Mouse (Mus musculus) adipocyte (in vitro differentiated cells): ENCODE data around the gene Cadm1.

Experiments used
- DNase-seq: peaks from one replicate; pipeline ENCODE4 v3.0.0-alpha.2; 2016; ENCODE audit warnings: low spot score

The Cadm1 gene

GRCm38 (mm10) chr9:47609443-47609842 lies 79.5 kb downstream of the Cadm1 start:
- DNase-seq = no peak

- DNase-seq = no peak
These were observed 80.3 kb downstream of the Cadm1 start for GRCm38 (mm10) chr9:47610316-47610715.

- no peak for DNase-seq
These were observed 83.0 kb downstream of the Cadm1 start for GRCm38 (mm10) chr9:47612894-47613412.

GRCm38 (mm10) chr9:47615049-47615448 lies 85.1 kb downstream of the Cadm1 start:
- DNase-seq = no peak

- no peak for DNase-seq
These were observed 86.4 kb downstream of the Cadm1 start for GRCm38 (mm10) chr9:47616391-47616790.

- no peak for DNase-seq
These were observed 89.6 kb downstream of the Cadm1 start for GRCm38 (mm10) chr9:47619501-47620029.

- DNase-seq = no peak
These were observed 93.8 kb downstream of the Cadm1 start for GRCm38 (mm10) chr9:47623447-47624445.

- DNase-seq = peak; percentile 69
These were observed 94.9 kb downstream of the Cadm1 start for GRCm38 (mm10) chr9:47624565-47625520.

- no peak for DNase-seq
These were observed 95.7 kb downstream of the Cadm1 start for GRCm38 (mm10) chr9:47625621-47626210.

- no peak for DNase-seq
These were observed 98.0 kb downstream of the Cadm1 start for GRCm38 (mm10) chr9:47627966-47628365.

GRCm38 (mm10) chr9:47628550-47628949 lies 98.6 kb downstream of the Cadm1 start:
- DNase-seq = no peak

- peak; percentile 34 for DNase-seq
These were observed 104.7 kb downstream of the Cadm1 start for GRCm38 (mm10) chr9:47634695-47635094.

- no peak for DNase-seq
These were observed 112.7 kb downstream of the Cadm1 start for GRCm38 (mm10) chr9:47642663-47643062.

- DNase-seq = no peak
These were observed 115.1 kb downstream of the Cadm1 start for GRCm38 (mm10) chr9:47645056-47645455.

GRCm38 (mm10) chr9:47651431-47651830 lies 121.5 kb downstream of the Cadm1 start:
- no peak for DNase-seq

- no peak for DNase-seq
These were observed 122.2 kb downstream of the Cadm1 start for GRCm38 (mm10) chr9:47652203-47652602.

- DNase-seq = no peak
These were observed 123.0 kb downstream of the Cadm1 start for GRCm38 (mm10) chr9:47652936-47653335.

- no peak for DNase-seq
These were observed 129.6 kb downstream of the Cadm1 start for GRCm38 (mm10) chr9:47659366-47660090.

- no peak for DNase-seq
These were observed 131.6 kb downstream of the Cadm1 start for GRCm38 (mm10) chr9:47661611-47662010.

- DNase-seq = no peak
These were observed 139.2 kb downstream of the Cadm1 start for GRCm38 (mm10) chr9:47669206-47669605.

GRCm38 (mm10) chr9:47671617-47672016 lies 141.6 kb downstream of the Cadm1 start:
- no peak for DNase-seq
